In the genomic region with DNA sequence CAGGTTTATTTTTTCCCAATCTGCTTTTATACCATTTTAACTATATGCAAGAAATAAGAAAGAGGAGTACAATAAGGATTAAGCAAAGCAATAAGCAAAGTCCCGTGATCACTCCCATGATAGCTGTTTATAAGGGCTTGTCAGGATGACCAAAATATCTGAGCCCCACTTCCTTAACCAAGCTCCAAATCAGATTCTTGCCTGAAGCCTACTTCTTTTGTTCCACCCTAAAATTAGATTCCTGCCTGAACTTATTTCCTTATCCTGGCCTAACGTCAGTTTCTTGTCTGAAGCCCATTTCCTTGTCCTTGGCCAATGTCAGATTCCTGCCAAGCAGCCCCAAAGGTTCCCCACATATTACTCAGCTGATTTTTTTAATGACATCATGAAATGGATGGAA, we compare ENCODE assay signal across 28 mouse cellular contexts. TPM values are rescaled to one million over a fixed set of nuclear protein-coding genes. Genes with fewer than 3 reads are reported as not detected.
DNase-seq lines count a peak whose midpoint lies in the region; ATAC-seq lines count a peak whose summit lies in the region.
"Had no signal": no experiment of that assay in that cellular context is flagged by ENCODE, and none has a peak within 500 bp of the region (broad histone marks: within the 10 kb centered on the region; RNA-seq: fewer than 3 reads in every experiment).

No protein-coding gene starts in this region.

- no peaks in the 10 kb centered on the region for H3K9me3 ChIP-seq in kidney, embryonic 15.5 days (replicated peaks)
- H3K9me3 ChIP-seq: embryonic facial prominence, embryonic 12.5 days; hindbrain, embryonic 12.5 days had no signal

- no peak overlapping the region for H3K4me3 ChIP-seq in kidney, embryonic 15.5 days (replicated peaks)
- H3K4me3 ChIP-seq: embryonic facial prominence, embryonic 12.5 days; hindbrain, embryonic 12.5 days had no signal

- H3K4me1 ChIP-seq in kidney, embryonic 15.5 days: no peaks in the 10 kb centered on the region
- H3K4me1 ChIP-seq: embryonic facial prominence, embryonic 12.5 days; hindbrain, embryonic 12.5 days had no signal

- 71% methylated on average over 2 of the region's 2 CpGs for WGBS in kidney, embryonic 15.5 days

- H3K36me3 ChIP-seq in kidney, embryonic 15.5 days: no peaks in the 10 kb centered on the region
- H3K36me3 ChIP-seq: embryonic facial prominence, embryonic 12.5 days; hindbrain, embryonic 12.5 days had no signal

- no peak overlapping the region for H3K9ac ChIP-seq in kidney, embryonic 15.5 days
- H3K9ac ChIP-seq: embryonic facial prominence, embryonic 12.5 days; hindbrain, embryonic 12.5 days had no signal

- no peak overlapping the region for H3K4me2 ChIP-seq in kidney, embryonic 15.5 days
- H3K4me2 ChIP-seq: embryonic facial prominence, embryonic 12.5 days; hindbrain, embryonic 12.5 days had no signal

- H3K27ac ChIP-seq in kidney, embryonic 15.5 days: no peak overlapping the region
- H3K27ac ChIP-seq: embryonic facial prominence, embryonic 12.5 days; hindbrain, embryonic 12.5 days had no signal

- ATAC-seq in kidney, embryonic 15.5 days (replicated peaks; ENCODE audit: low FRiP score): no peak
- ATAC-seq: forebrain, embryonic 16.5 days; hindbrain, embryonic 16.5 days; inflammation-experienced regulatory T-cells, adult 6 months had no signal

- peak; percentile 2 to 27 for DNase-seq in heart, adult 18-20 months
- no peak for DNase-seq in heart, postnatal 25 days (ENCODE audit: low spot score)
- peak; percentile 11 for DNase-seq in kidney, adult 11 months
- DNase-seq in lung, postnatal 10 days: peak; percentile 4
- DNase-seq in lung, postnatal 4 days: no peak
- peak; percentile 24 to 37 for DNase-seq in kidney, postnatal 36 days
- no peak for DNase-seq in cerebellum, adult 11 months
- DNase-seq: adrenal gland, postnatal 10 days; cerebellum, adult 11-12 months; cerebellum, adult 9-10 months; cerebellum, postnatal 25 days; gastrocnemius, postnatal 10 days had no signal

- intact Hi-C loops in heart, postnatal 25 days (cut with DNase I): no loop called here

- no peaks in the 10 kb centered on the region for H3K27me3 ChIP-seq in kidney, embryonic 15.5 days
- H3K27me3 ChIP-seq: embryonic facial prominence, embryonic 12.5 days; hindbrain, embryonic 12.5 days had no signal

RNA-seq across cellular contexts. Expression of gene Olfr1370, which starts 7.9 kb away (rescaled TPM):
- total RNA-seq in heart, adult 18-20 months (2021): not detected
- not detected for total RNA-seq in heart, postnatal 25 days (2021)
- not detected in 2 replicates for polyA plus RNA-seq in kidney, embryonic 15.5 days (2015; fragmentation: Nextera tagmentation; extraction: Ambion mirVana)
- total RNA-seq: adrenal gland, postnatal 10 days; adrenal gland, postnatal 4 days; gastrocnemius, postnatal 10 days; gastrocnemius, postnatal 4 days; heart, postnatal 14 days; MEL had no signal
- polyA plus RNA-seq: brain, embryonic 14.5 days; C2C12; cortical plate, adult 2 months; embryonic facial prominence, embryonic 12.5 days; forebrain, embryonic 11.5 days; forebrain, embryonic 16.5 days; frontal cortex, adult 2 months; heart, embryonic 14.5 days; hindbrain, embryonic 12.5 days; hindbrain, embryonic 16.5 days had no signal

RNA-seq across cellular contexts. Expression of gene Olfr1369-ps1, which starts 28.6 kb away (rescaled TPM):
- total RNA-seq in heart, adult 18-20 months (2021): not detected
- total RNA-seq in heart, postnatal 25 days (2021): not detected
- polyA plus RNA-seq in kidney, embryonic 15.5 days (2015; fragmentation: Nextera tagmentation; extraction: Ambion mirVana): 0.05 TPM in 1 of 2 replicates, not detected in the other
- total RNA-seq: adrenal gland, postnatal 10 days; adrenal gland, postnatal 4 days; gastrocnemius, postnatal 10 days; gastrocnemius, postnatal 4 days; heart, postnatal 14 days; MEL had no signal
- polyA plus RNA-seq: brain, embryonic 14.5 days; C2C12; cortical plate, adult 2 months; forebrain, embryonic 11.5 days; forebrain, embryonic 16.5 days; frontal cortex, adult 2 months; heart, embryonic 14.5 days had no signal

RNA-seq across cellular contexts. Expression of gene Olfr263, which starts 46.8 kb away (rescaled TPM):
- total RNA-seq in heart, adult 18-20 months (2021): not detected
- not detected for total RNA-seq in heart, postnatal 25 days (2021)
- not detected in 2 replicates for polyA plus RNA-seq in kidney, embryonic 15.5 days (2015; fragmentation: Nextera tagmentation; extraction: Ambion mirVana)
- total RNA-seq: adrenal gland, postnatal 10 days; adrenal gland, postnatal 4 days; gastrocnemius, postnatal 10 days; gastrocnemius, postnatal 4 days; heart, postnatal 14 days; MEL had no signal
- polyA plus RNA-seq: brain, embryonic 14.5 days; C2C12; cortical plate, adult 2 months; embryonic facial prominence, embryonic 12.5 days; forebrain, embryonic 11.5 days; forebrain, embryonic 16.5 days; frontal cortex, adult 2 months; heart, embryonic 14.5 days; hindbrain, embryonic 12.5 days; hindbrain, embryonic 16.5 days; inflammation-experienced regulatory T-cells, adult 6 months had no signal

Comparison
In these comparisons a context has a peak if more than half of its experiments do, and no peak if none do; other contexts are left out.
1. DNase-seq: peak in heart, adult 18-20 months (2 of 2), kidney, adult 11 months (single experiment), lung, postnatal 10 days (single experiment) and kidney, postnatal 36 days (2 of 2); none in heart, postnatal 25 days (single experiment), lung, postnatal 4 days (0 of 2) and cerebellum, adult 11 months (single experiment).